Mouse (Mus musculus): ENCODE results near the gene Gm3147. TPM values are rescaled to one million over a fixed set of nuclear protein-coding genes. Genes with fewer than 3 reads are reported as not detected.
"Not testable (repeated sequence)": the region's sequence is repeated elsewhere in the genome, so short reads cannot be mapped to it uniquely, and the experiment has no call there.

Gm3147 gene
- not detected in 2 replicates for polyA plus RNA-seq (2016; fragmentation: Nextera tagmentation; extraction: Ambion mirVana)

- H3K36me3 ChIP-seq (replicated peaks); H3K4me1 ChIP-seq; H3K9me3 ChIP-seq; H3K27me3 ChIP-seq (replicated peaks; ENCODE audit: low read depth, poor library complexity, severe bottlenecking); DNase-seq (ENCODE audit: low spot score); H3K4me3 ChIP-seq; H3K27ac ChIP-seq (replicated peaks): not testable (repeated sequence)
- WGBS = no CpG with 5 or more reads among the region's 1 CpGs
Observed at GRCm38 (mm10) chr5:94616242-94616641, at the start of gene Gm3147. Gene Gm3147 (minus strand): TSS chr5:94616342.

- not testable (repeated sequence) for DNase-seq (ENCODE audit: low spot score); H3K27me3 ChIP-seq (replicated peaks; ENCODE audit: low read depth, poor library complexity, severe bottlenecking); H3K36me3 ChIP-seq (replicated peaks); H3K4me1 ChIP-seq; H3K27ac ChIP-seq (replicated peaks); H3K9me3 ChIP-seq; H3K4me3 ChIP-seq
- no CpG with 5 or more reads among the region's 2 CpGs for WGBS
Observed at GRCm38 (mm10) chr5:94648082-94648481, 31.9 kb upstream of the Gm3147 start, which contains the start of gene Gm6205. Gene Gm6205 (plus strand): TSS chr5:94648382.

- H3K27ac ChIP-seq (replicated peaks); H3K4me3 ChIP-seq; H3K36me3 ChIP-seq (replicated peaks); DNase-seq (ENCODE audit: low spot score); H3K27me3 ChIP-seq (replicated peaks; ENCODE audit: low read depth, poor library complexity, severe bottlenecking); H3K9me3 ChIP-seq; H3K4me1 ChIP-seq: not testable (repeated sequence)
- 71% methylated on average over 1 of the region's 2 CpGs for WGBS
Observed at GRCm38 (mm10) chr5:94623679-94624078, 7.5 kb upstream of the Gm3147 start, which contains the start of gene Gm6509. Gene Gm6509 (plus strand): TSS chr5:94623979.

Other genes with a start within 250 kb of the Gm3147 start
- not detected in 2 replicates for gene Gm7682, start 170.6 kb downstream of the Gm3147 start, polyA plus RNA-seq (2016; fragmentation: Nextera tagmentation; extraction: Ambion mirVana)
- not detected in 2 replicates for gene Gm3139, start 90.1 kb downstream of the Gm3147 start, polyA plus RNA-seq (2016; fragmentation: Nextera tagmentation; extraction: Ambion mirVana)
- gene Gm6509, start 7.6 kb upstream of the Gm3147 start, polyA plus RNA-seq (2016; fragmentation: Nextera tagmentation; extraction: Ambion mirVana) = not detected in 2 replicates
- not detected in 2 replicates for gene Gm6205, start 32.0 kb upstream of the Gm3147 start, polyA plus RNA-seq (2016; fragmentation: Nextera tagmentation; extraction: Ambion mirVana)
- gene Gm3183, start 249.1 kb upstream of the Gm3147 start, polyA plus RNA-seq (2016; fragmentation: Nextera tagmentation; extraction: Ambion mirVana) = not detected in 2 replicates